Mouse (Mus musculus): ENCODE results near the gene Olfr45.
"Not testable (repeated sequence)": the region's sequence is repeated elsewhere in the genome, so short reads cannot be mapped to it uniquely, and the experiment has no call there.

Gene Olfr45

DNA sequence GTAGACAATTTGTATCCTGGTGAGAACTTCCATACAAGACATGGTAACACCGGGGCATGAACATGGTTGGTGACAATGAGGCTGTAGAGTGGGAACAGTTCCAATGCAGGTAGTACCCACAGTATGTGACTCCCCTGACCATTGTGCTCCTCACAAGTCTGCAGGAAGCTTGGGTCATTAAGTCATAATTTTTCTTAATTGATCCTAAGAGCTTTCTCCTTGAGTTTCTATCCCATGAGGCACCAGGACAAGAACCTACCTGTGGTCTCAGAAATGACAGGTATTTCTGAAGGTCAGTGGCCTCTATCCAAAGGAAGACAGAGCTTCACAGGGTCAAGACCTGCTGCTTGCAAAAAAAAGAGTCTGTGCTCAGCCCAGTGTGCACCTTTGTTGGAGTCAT is at the start of gene Olfr45:
Gene Olfr45, plus strand, starts transcription at position 301 of the 400 bp plus-strand sequence.
- in situ Hi-C loops (cut with MboI): no loop called here

DNA sequence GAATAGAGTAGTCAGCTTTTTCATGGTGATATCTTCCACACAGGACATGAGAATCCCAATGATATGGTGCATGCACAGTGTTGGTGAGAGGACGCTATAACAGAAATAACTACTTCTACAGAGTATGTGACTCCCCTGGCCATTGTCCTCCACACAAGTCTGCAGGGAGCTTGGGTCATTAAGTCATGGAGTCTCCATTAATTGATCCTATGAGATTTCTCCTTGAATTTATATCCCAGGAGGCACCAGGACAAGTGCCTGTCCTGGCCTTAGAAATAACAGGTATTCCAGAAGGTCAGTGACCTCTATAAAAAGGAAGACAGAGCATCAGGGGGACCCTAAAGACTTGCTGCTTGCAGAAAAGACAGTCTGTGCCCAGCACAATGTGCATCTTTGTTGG is 35.6 kb upstream of the Olfr45 start, which contains the start of gene Olfr53:
Gene Olfr53, plus strand, starts transcription at position 301 of the 400 bp plus-strand sequence.
- in situ Hi-C loops (cut with MboI): no loop called here

DNA sequence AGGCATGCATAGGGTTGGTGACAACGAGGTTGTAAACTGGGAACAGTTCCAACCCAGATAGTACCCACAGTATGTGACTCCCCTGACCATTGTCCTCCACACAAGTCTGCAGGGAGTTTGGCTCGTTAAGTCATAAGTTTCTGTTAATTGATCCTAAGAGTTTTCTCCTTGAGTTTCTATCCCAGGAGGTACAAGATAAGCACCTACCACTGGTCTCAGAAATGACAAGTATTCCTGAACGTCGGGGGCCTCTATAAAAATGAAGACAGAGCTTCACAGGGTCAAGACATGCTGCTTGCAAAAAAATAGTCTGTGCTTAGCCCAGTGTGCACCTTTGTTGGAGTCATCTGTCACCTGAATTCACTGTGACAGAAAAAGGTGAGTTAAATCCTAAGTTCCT is 22.1 kb upstream of the Olfr45 start, which contains the start of gene Olfr539:
Gene Olfr539, plus strand, starts transcription at position 301 of the 400 bp plus-strand sequence.
- in situ Hi-C loops (cut with MboI): no loop called here

GRCm38 (mm10) chr7:140670693-140671092 is 11.1 kb upstream of the Olfr45 start:
- in situ Hi-C loops (cut with MboI): not testable (repeated sequence)

- in situ Hi-C loops (cut with MboI): no loop called here
Observed at GRCm38 (mm10) chr7:140675863-140676262, 5.9 kb upstream of the Olfr45 start.

DNA sequence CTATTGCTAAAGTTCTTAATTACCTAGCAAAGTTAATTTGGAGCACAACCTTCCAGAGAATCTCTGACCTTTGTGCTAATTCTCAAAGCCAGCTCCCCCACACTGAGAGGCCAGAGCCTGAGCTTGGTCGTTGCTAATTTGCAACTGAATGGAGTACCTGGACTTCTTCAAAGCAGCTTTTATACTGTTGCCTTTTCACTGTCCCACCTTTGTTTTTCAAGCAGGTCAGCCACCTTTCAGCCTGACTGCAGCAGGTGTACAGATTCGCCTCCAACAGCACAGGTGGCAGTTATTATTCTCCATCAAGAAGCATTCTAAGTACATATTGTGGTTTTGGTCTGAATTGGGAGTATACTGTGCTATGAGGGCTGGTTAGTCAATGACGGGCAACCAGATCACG is 2.2 kb upstream of the Olfr45 start:
- in situ Hi-C loops (cut with MboI): not testable (repeated sequence)

DNA sequence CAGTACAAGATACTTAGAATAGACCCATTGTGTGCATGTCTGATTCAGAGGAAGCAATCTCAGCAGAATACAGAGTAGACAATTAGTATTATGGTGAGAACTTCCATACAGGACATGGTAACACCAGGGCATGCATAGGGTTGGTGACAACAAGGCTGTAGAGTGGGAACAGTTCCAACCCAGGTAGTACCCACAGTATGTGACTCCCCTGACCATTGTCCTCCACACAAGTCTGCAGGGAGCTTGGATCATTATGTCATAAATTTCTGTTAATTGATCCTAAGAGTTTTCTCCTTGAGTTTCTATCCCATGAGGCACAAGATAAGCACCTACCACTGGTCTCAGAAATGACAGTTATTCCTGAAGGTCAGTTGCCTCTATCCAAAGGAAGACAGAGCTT is 15.2 kb downstream of the Olfr45 start, which contains the start of gene Olfr541:
Gene Olfr541, plus strand, starts transcription at position 301 of the 400 bp plus-strand sequence.
- in situ Hi-C loops (cut with MboI): no loop called here

DNA sequence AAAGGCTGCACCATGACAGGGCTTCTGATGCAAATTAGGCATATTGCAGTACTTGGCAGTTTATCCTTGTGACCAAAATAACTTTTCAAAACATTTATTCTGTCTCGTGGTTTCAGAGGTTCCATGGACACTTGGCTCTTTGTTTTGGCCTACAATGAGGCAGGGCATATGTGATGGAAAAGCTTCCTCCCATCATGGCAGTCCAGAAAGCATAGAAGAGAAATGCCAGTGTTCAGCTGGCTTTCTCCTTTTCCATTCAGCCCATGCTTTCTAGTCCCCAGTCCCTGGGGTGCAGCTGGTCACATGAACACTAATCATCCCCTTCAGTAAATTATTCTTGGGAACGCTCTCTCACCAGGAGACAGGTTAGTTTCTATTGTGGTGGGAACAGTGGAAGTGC is 24.6 kb downstream of the Olfr45 start:
- in situ Hi-C loops (cut with MboI): no loop called here

DNA sequence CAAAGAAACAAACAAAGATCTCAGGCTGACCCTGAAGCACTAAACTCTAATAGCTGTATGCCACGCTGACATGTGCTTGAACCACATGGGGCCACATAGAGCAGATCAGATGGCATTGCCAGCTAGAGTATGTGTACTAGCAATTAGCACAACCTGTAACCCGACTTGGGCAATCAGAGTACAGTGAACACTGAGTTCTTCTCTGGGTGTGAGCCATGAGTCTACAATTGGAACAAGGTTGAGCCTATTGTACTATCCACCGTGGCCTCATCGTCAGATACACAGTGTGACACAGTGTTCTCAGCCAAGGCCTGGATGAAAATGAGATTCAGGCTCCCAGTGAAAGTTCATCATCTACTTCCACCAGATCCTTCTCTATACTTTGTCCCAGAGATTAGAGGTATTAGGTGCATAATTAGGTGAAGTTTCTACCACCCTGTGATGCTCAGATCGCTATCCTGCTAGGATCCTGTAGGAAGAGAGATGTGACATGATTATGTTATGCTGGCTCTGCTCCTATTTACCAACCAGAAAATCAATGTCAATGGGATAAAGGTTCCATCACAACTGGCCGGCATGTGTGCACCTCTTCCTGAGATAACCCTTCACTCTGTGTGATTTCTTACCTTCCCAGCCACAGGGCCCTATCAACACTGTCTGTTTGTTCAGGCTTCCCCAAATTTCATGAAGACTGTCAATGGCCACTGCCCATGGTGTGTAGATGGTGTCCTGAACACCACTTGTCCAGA is 26.0 kb downstream of the Olfr45 start:
- in situ Hi-C loops (cut with MboI): no loop called here

GRCm38 (mm10) chr7:140717155-140718055 is 35.7 kb downstream of the Olfr45 start:
- in situ Hi-C loops (cut with MboI): no loop called here

DNA sequence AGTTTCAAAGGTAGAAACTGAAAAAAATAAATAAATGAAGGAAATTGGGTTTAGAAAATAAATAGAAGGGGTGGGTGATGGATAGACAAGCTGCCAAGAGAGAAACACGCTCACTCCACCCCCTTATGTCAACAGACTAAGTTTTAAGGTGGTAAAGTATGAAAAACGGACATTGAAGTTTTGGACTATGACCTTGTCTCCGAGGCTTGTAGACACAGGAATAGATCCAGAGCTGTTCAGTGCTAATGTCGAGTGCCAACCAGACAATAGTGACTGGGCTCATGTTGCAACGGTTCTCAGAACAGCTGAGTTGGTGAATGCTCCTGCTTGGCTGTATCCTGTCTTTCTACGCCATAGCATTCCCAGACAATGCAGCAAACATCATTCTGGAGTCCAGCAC is 39.3 kb downstream of the Olfr45 start:
- in situ Hi-C loops (cut with MboI): no loop called here

- in situ Hi-C loops (cut with MboI): no loop called here
Observed at GRCm38 (mm10) chr7:140725558-140725957, 43.8 kb downstream of the Olfr45 start.

GRCm38 (mm10) chr7:140733162-140733561 is 51.4 kb downstream of the Olfr45 start:
- in situ Hi-C loops (cut with MboI): no loop called here

Data from mature B cell (primary cell).